Mouse (Mus musculus) liver, embryonic 14.5 days (tissue): ENCODE measurements at regions not wholly inside any gene's neighbourhood (a gene's known extent, or its start where the extent isn't known, plus 50 kb on each side); places are given as distances from the start of the nearest gene placed in this dataset.

ENCODE experiments used
- CTCF ChIP-seq: IDR thresholded peaks from 2 replicates; pipeline ENCODE4 v1.5.1; 2016; ENCODE audit warnings: antibody characterized with exemption, low read depth, control low read depth
- EP300 ChIP-seq: IDR thresholded peaks from 2 replicates; pipeline ENCODE4 v1.6.1; 2016; ENCODE audit warnings: antibody characterized with exemption, low read depth

GRCm38 (mm10) chr8:49109095-49109494 lies 265.3 kb upstream of the Tenm3 start:
- TF ChIP-seq EP300 (no peak), CTCF (no peak)
